Mouse (Mus musculus) testis, adult 2 months (tissue): ENCODE data around the gene Wdr48.

Experiments used
- CTCF ChIP-seq: fragments of 200-500 bp; IDR thresholded peaks from 2 replicates; pipeline ENCODE4 v1.5.1; 2012; ENCODE audit warnings: low read depth, mild to moderate bottlenecking, inconsistent platforms, low read length, moderate library complexity; ENCODE audit not compliant: control insufficient read depth, insufficient read depth, insufficient replicate concordance
- POLR2A ChIP-seq: fragments of 200-500 bp; IDR thresholded peaks from 2 replicates; pipeline ENCODE4 v1.6.1; 2012; ENCODE audit warnings: low read depth, mild to moderate bottlenecking, inconsistent platforms, low read length, moderate library complexity; ENCODE audit not compliant: control insufficient read depth

DNA sequence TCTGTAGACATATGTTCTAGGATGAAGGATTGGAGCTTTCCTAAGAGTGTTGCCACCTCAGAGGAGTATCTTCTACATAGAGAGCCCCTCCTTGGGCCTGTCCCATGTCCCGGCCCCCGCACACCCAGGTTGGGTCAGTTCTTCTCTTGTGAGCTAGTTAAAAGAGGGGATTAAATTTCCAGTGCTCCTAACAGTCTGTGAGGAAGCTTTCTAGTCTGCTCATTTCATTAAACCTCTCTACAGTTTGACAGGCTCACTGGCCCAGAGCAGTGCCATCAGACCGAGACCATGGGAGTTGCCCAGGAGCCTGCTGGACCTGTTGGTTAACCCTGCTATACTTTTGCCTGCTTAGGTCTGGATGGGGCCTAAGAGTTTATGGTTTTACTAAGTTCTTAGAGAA lies 14.0 kb downstream of the Wdr48 start:
- TF ChIP-seq CTCF = no peak
- no peak for TF ChIP-seq POLR2A
